Mouse (Mus musculus): Measurements from ENCODE around the gene Kcnk16.

- TF ChIP-seq TCF12 (IDR thresholded peaks at IDR 0.05; ENCODE audit: insufficient read depth, poor library complexity, severe bottlenecking) (no peak), TCF3 (IDR thresholded peaks at IDR 0.05; ENCODE audit: insufficient read length, low read depth) (no peak), POLR2AphosphoS2 (IDR thresholded peaks at IDR 0.05; ENCODE audit: insufficient read length, low read depth) (no peak), POLR2A (IDR thresholded peaks at IDR 0.05; ENCODE audit: insufficient read length, low read depth) (no peak), E2F4 (IDR thresholded peaks at IDR 0.05; ENCODE audit: insufficient read depth) (no peak), MYOG (IDR thresholded peaks at IDR 0.05; ENCODE audit: control insufficient read depth in 1 of 3, insufficient read depth in 1 of 3, insufficient read length in 2 of 3, low read depth in 2 of 3) (no peak)
Observed at GRCm38 (mm10) chr14:20230063-20230491, 38.9 kb downstream of the Kcnk16 start.

Measured in myocyte (in vitro differentiated cells).